Mouse (Mus musculus) lung, embryonic 15.5 days (tissue): ENCODE results near the gene Rnf182. TPM values are rescaled to one million over a fixed set of nuclear protein-coding genes. Genes with fewer than 3 reads are reported as not detected.

Experiments used
- ATAC-seq: fragments of 200-750 bp; cut with Nextera tagmentation; 2 replicates; pipeline ENCODE4 v1.8.0; 2017; ENCODE audit warnings: moderate number of reproducible peaks, borderline replicate concordance; ENCODE audit not compliant: low FRiP score, low TSS enrichment; ENCODE audit errors: extremely low read depth
- H3K27ac ChIP-seq: fragments of 300-500 bp; sonication (generic); 2 replicates; pipeline ENCODE4 v1.5.1; 2015; ENCODE audit warnings: moderate library complexity, mild to moderate bottlenecking, inconsistent platforms
- H3K27me3 ChIP-seq: fragments of 300-500 bp; sonication (generic); 2 replicates; pipeline ENCODE4 v1.6.1; 2015; ENCODE audit warnings: inconsistent platforms
- H3K36me3 ChIP-seq: fragments of 300-500 bp; sonication (generic); 2 replicates; pipeline ENCODE4 v1.6.1; 2015; ENCODE audit warnings: inconsistent platforms
- H3K4me1 ChIP-seq: fragments of 300-500 bp; sonication (generic); 2 replicates; pipeline ENCODE4 v1.6.1; 2015; ENCODE audit warnings: inconsistent platforms
- H3K4me2 ChIP-seq: fragments of 300-500 bp; sonication (generic); 2 replicates; pipeline ENCODE4 v1.6.1; 2015; ENCODE audit warnings: inconsistent platforms, mild to moderate bottlenecking, moderate library complexity
- H3K4me3 ChIP-seq: fragments of 300-500 bp; sonication (generic); 2 replicates; pipeline ENCODE4 v1.5.1; 2015; ENCODE audit warnings: mild to moderate bottlenecking, inconsistent platforms
- H3K9ac ChIP-seq: fragments of 300-500 bp; sonication (generic); 2 replicates; pipeline ENCODE4 v1.6.1; 2015; ENCODE audit warnings: inconsistent platforms
- H3K9me3 ChIP-seq: fragments of 300-500 bp; sonication (generic); 2 replicates; pipeline ENCODE4 v1.6.1; 2016; ENCODE audit warnings: inconsistent platforms
- WGBS: fragments of 180-500 bp; shearing (Covaris S2); methylation state at CpG from one replicate; pipeline ENCODE4 v1.1.7; 2015; 5-methylcytosine and 5-hydroxymethylcytosine counted together
- polyA plus RNA-seq: library from polyadenylated mRNA; unstranded; fragments of >200 nt; fragmentation: Nextera tagmentation; extraction: Ambion mirVana; gene quantifications from 2 replicates; pipeline ENCODE4 v1.2.1, GENCODE M21; 2015

Gene Rnf182
- polyA plus RNA-seq, 1 experiment from 2014 or later = 3.4 TPM

GRCm38 (mm10) chr13:43615194-43615576, 325 bp upstream of the Rnf182 start:
- Histone ChIP-seq H3K27me3 (peaks cover 10% of the 10 kb centered on the region; the same call in 1 of the 2 replicates), H3K4me2 (peak overlapping the region; percentile 83), H3K27ac (peak overlapping the region; percentile 41; the same call in 1 of the 2 replicates), H3K9ac (peak overlapping the region; percentile 64), H3K4me3 (peak overlapping the region; percentile 71), H3K9me3 (no peaks in the 10 kb centered on the region), H3K4me1 (peaks cover 10% of the 10 kb centered on the region; the same call in 1 of the 2 replicates), H3K36me3 (no peaks in the 10 kb centered on the region)
- 27% methylated on average over 9 of the region's 9 CpGs for WGBS
- peak; percentile 19; the same call in 1 of the 2 replicates for ATAC-seq

GRCm38 (mm10) chr13:43616551-43616950, 1.0 kb downstream of the Rnf182 start:
- no peak for ATAC-seq
- Histone ChIP-seq H3K4me1 (peaks cover 10% of the 10 kb centered on the region; the same call in 1 of the 2 replicates), H3K9me3 (no peaks in the 10 kb centered on the region), H3K9ac (no peak overlapping the region), H3K4me2 (peak overlapping the region; percentile 83), H3K27me3 (peaks cover 10% of the 10 kb centered on the region; the same call in 1 of the 2 replicates), H3K36me3 (no peaks in the 10 kb centered on the region), H3K4me3 (peak overlapping the region; percentile 71), H3K27ac (no peak overlapping the region)
- 26% methylated on average over 6 of the region's 6 CpGs for WGBS

- H3K4me2 ChIP-seq = no peak overlapping the region
- H3K9ac ChIP-seq = no peak overlapping the region
- 47% methylated on average over 4 of the region's 4 CpGs for WGBS
- no peaks in the 10 kb centered on the region for H3K36me3 ChIP-seq
- no peak overlapping the region for H3K4me3 ChIP-seq
- peaks cover 10% of the 10 kb centered on the region; the same call in 1 of the 2 replicates for H3K4me1 ChIP-seq
- no peak for ATAC-seq
- H3K9me3 ChIP-seq = no peaks in the 10 kb centered on the region
- no peak overlapping the region for H3K27ac ChIP-seq
- peaks cover 10% of the 10 kb centered on the region; the same call in 1 of the 2 replicates for H3K27me3 ChIP-seq
Measured at GRCm38 (mm10) chr13:43619550-43620175, 4.2 kb downstream of the Rnf182 start.

- H3K4me3 ChIP-seq = no peak overlapping the region
- ATAC-seq = no peak
- H3K9me3 ChIP-seq = no peaks in the 10 kb centered on the region
- 78% methylated on average over 5 of the region's 5 CpGs for WGBS
- H3K9ac ChIP-seq = no peak overlapping the region
- H3K36me3 ChIP-seq = no peaks in the 10 kb centered on the region
- H3K27ac ChIP-seq = no peak overlapping the region
- no peaks in the 10 kb centered on the region for H3K27me3 ChIP-seq
- H3K4me2 ChIP-seq = no peak overlapping the region
- H3K4me1 ChIP-seq = no peaks in the 10 kb centered on the region
Measured at GRCm38 (mm10) chr13:43627922-43628321, 12.4 kb downstream of the Rnf182 start.

GRCm38 (mm10) chr13:43629785-43630184, 14.3 kb downstream of the Rnf182 start:
- no peak overlapping the region for H3K27ac ChIP-seq
- ATAC-seq = no peak
- H3K9me3 ChIP-seq = no peaks in the 10 kb centered on the region
- no peak overlapping the region for H3K4me3 ChIP-seq
- no peaks in the 10 kb centered on the region for H3K4me1 ChIP-seq
- WGBS = 72% methylated on average over 7 of the region's 7 CpGs
- H3K4me2 ChIP-seq = no peak overlapping the region
- no peaks in the 10 kb centered on the region for H3K36me3 ChIP-seq
- no peak overlapping the region for H3K9ac ChIP-seq
- no peaks in the 10 kb centered on the region for H3K27me3 ChIP-seq

- no peaks in the 10 kb centered on the region for H3K27me3 ChIP-seq
- ATAC-seq = no peak
- WGBS = 93% methylated on average over 6 of the region's 6 CpGs
Measured at GRCm38 (mm10) chr13:43631266-43631665, 15.8 kb downstream of the Rnf182 start.

GRCm38 (mm10) chr13:43633024-43633423, 17.5 kb downstream of the Rnf182 start:
- Histone ChIP-seq H3K4me1 (no peaks in the 10 kb centered on the region), H3K9me3 (no peaks in the 10 kb centered on the region), H3K4me3 (no peak overlapping the region), H3K9ac (no peak overlapping the region), H3K27me3 (no peaks in the 10 kb centered on the region), H3K27ac (no peak overlapping the region), H3K36me3 (no peaks in the 10 kb centered on the region), H3K4me2 (no peak overlapping the region)
- WGBS = 72% methylated on average over 4 of the region's 4 CpGs
- ATAC-seq = no peak

More at GRCm38 (mm10) chr13:43631266-43631665, 15.8 kb downstream of the Rnf182 start:
- Histone ChIP-seq H3K4me1 (no peaks in the 10 kb centered on the region), H3K4me2 (no peak overlapping the region), H3K36me3 (no peaks in the 10 kb centered on the region), H3K4me3 (no peak overlapping the region), H3K27ac (no peak overlapping the region), H3K9me3 (no peaks in the 10 kb centered on the region), H3K9ac (no peak overlapping the region)

- no peak for ATAC-seq
- no peak overlapping the region for H3K9ac ChIP-seq
- H3K9me3 ChIP-seq = no peaks in the 10 kb centered on the region
- H3K27me3 ChIP-seq = no peaks in the 10 kb centered on the region
- no peaks in the 10 kb centered on the region for H3K4me1 ChIP-seq
- 65% methylated on average over 7 of the region's 7 CpGs for WGBS
- H3K4me3 ChIP-seq = no peak overlapping the region
- no peak overlapping the region for H3K4me2 ChIP-seq
- no peaks in the 10 kb centered on the region for H3K36me3 ChIP-seq
- no peak overlapping the region for H3K27ac ChIP-seq
Measured at GRCm38 (mm10) chr13:43637720-43638119, 22.2 kb downstream of the Rnf182 start.

- Histone ChIP-seq H3K9me3 (no peaks in the 10 kb centered on the region), H3K36me3 (no peaks in the 10 kb centered on the region), H3K4me3 (no peak overlapping the region), H3K9ac (no peak overlapping the region), H3K27ac (no peak overlapping the region), H3K4me2 (no peak overlapping the region), H3K27me3 (no peaks in the 10 kb centered on the region), H3K4me1 (no peaks in the 10 kb centered on the region)
- no peak for ATAC-seq
- 20% methylated on average over 1 of the region's 1 CpGs for WGBS
Measured at GRCm38 (mm10) chr13:43644991-43645390, 29.5 kb downstream of the Rnf182 start.

- H3K4me3 ChIP-seq = no peak overlapping the region
- no peak overlapping the region for H3K27ac ChIP-seq
- no peaks in the 10 kb centered on the region for H3K27me3 ChIP-seq
- ATAC-seq = no peak
- H3K9ac ChIP-seq = no peak overlapping the region
- no peak overlapping the region for H3K4me2 ChIP-seq
- H3K4me1 ChIP-seq = no peaks in the 10 kb centered on the region
- no peaks in the 10 kb centered on the region for H3K9me3 ChIP-seq
- no peaks in the 10 kb centered on the region for H3K36me3 ChIP-seq
- WGBS = 58% methylated on average over 6 of the region's 6 CpGs
Measured at GRCm38 (mm10) chr13:43648556-43648955, 33.0 kb downstream of the Rnf182 start.

GRCm38 (mm10) chr13:43651277-43651676, 35.8 kb downstream of the Rnf182 start:
- no peaks in the 10 kb centered on the region for H3K36me3 ChIP-seq
- 64% methylated on average over 3 of the region's 3 CpGs for whole genome bisulfite sequencing
- no peaks in the 10 kb centered on the region for H3K9me3 ChIP-seq
- H3K9ac ChIP-seq = no peak overlapping the region
- H3K4me2 ChIP-seq = no peak overlapping the region
- no peaks in the 10 kb centered on the region for H3K27me3 ChIP-seq
- H3K4me3 ChIP-seq = no peak overlapping the region
- no peak overlapping the region for H3K27ac ChIP-seq
- no peak for ATAC-seq
- no peaks in the 10 kb centered on the region for H3K4me1 ChIP-seq

GRCm38 (mm10) chr13:43654091-43654490, 38.6 kb downstream of the Rnf182 start:
- Histone ChIP-seq H3K4me1 (no peaks in the 10 kb centered on the region), H3K4me3 (no peak overlapping the region), H3K27me3 (no peaks in the 10 kb centered on the region), H3K27ac (no peak overlapping the region), H3K4me2 (no peak overlapping the region), H3K36me3 (no peaks in the 10 kb centered on the region), H3K9ac (no peak overlapping the region), H3K9me3 (no peaks in the 10 kb centered on the region)
- ATAC-seq = no peak
- 21% methylated on average over 6 of the region's 6 CpGs for WGBS
